Mouse (Mus musculus) lung, embryonic 16.5 days (tissue): ENCODE results near the gene Camk1g. TPM values are rescaled to one million over a fixed set of nuclear protein-coding genes. Genes with fewer than 3 reads are reported as not detected.

ENCODE experiments used
- ATAC-seq: fragments of 200-750 bp; cut with Nextera tagmentation; 2 replicates; pipeline ENCODE4 v1.8.0; 2017; ENCODE audit warnings: low read depth, mild to moderate bottlenecking, moderate library complexity
- H3K27ac ChIP-seq: fragments of 300-500 bp; sonication (generic); 2 replicates; pipeline ENCODE4 v1.5.1; 2014; ENCODE audit warnings: mild to moderate bottlenecking, control low read depth, low read length
- H3K27me3 ChIP-seq: fragments of 300-500 bp; sonication (generic); 2 replicates; pipeline ENCODE4 v1.6.1; 2014; ENCODE audit warnings: low read depth, low read length, mixed read lengths; ENCODE audit not compliant: control insufficient read depth, insufficient read depth
- H3K36me3 ChIP-seq: fragments of 300-500 bp; sonication (generic); 2 replicates; pipeline ENCODE4 v1.6.1; 2014; ENCODE audit warnings: low read length; ENCODE audit not compliant: control insufficient read depth, insufficient read depth
- H3K4me1 ChIP-seq: fragments of 300-500 bp; sonication (generic); replicated peaks from 2 replicates; pipeline ENCODE4 v1.6.1; 2014; ENCODE audit warnings: low read length, mixed read lengths; ENCODE audit not compliant: control insufficient read depth, insufficient read depth
- H3K4me2 ChIP-seq: fragments of 300-500 bp; sonication (generic); 2 replicates; pipeline ENCODE4 v1.6.1; 2014; ENCODE audit warnings: low read depth, low read length, control low read depth
- H3K4me3 ChIP-seq: fragments of 300-500 bp; sonication (generic); 2 replicates; pipeline ENCODE4 v1.5.1; 2014; ENCODE audit warnings: mild to moderate bottlenecking, low read length, control low read depth
- H3K9ac ChIP-seq: fragments of 300-500 bp; sonication (generic); 2 replicates; pipeline ENCODE4 v1.6.1; 2014; ENCODE audit warnings: low read length, control low read depth
- H3K9me3 ChIP-seq: fragments of 300-500 bp; sonication (generic); 2 replicates; pipeline ENCODE4 v1.6.1; 2016; ENCODE audit warnings: low read length; ENCODE audit not compliant: control insufficient read depth
- WGBS: fragments of 180-500 bp; shearing (Covaris S2); extraction: QIAGEN DNeasy Blood & Tissue Kit; methylation state at CpG from one replicate; pipeline ENCODE4 v1.1.7; 2014; 5-methylcytosine and 5-hydroxymethylcytosine counted together
- polyA plus RNA-seq: library from polyadenylated mRNA; unstranded; fragments of >200 nt; fragmentation: Nextera tagmentation; extraction: Ambion mirVana; gene quantifications from 2 replicates; pipeline ENCODE4 v1.2.1, GENCODE M21; 2015

Camk1g gene
- polyA plus RNA-seq, 1 experiment from 2014 or later, result 43.2 TPM

DNA sequence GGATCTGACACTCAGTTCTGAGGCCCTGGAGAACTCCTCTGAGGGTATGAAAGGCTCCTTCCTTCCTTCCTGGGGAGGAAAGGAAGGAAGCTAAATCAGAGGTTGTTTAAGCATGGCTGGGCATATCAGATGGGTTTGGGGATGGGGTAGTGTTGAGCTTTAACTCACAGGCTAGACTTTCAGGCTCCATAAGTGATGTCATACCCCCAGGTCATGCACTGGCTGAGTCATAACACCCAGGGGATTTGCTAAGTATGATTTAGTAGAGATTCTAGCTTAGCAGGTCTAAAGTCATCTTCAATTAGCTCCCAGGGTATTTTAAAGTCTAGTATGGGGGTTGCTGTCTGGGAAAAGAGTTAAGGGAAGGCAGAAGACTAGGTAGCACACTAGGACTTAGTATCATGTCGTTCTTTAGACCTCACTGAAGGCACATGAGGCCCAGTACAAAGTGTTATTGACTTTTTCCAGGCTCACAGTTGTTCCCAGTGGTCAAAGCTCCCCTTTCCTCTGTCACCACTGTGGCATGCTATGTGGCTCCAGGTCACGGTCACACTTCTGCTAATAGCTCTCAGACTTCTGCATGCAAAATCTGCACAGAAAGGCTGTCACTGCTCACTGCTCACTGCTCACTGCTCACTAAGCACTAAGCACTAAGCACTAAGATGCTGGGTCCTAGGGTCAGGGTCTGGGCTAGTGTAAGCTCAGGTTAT is 28.8 kb upstream of the Camk1g start:
- Histone ChIP-seq H3K4me2 (no peak overlapping the region), H3K9me3 (no peaks in the 10 kb centered on the region), H3K9ac (no peak overlapping the region), H3K36me3 (no peaks in the 10 kb centered on the region), H3K27ac (no peak overlapping the region), H3K27me3 (no peaks in the 10 kb centered on the region), H3K4me1 (no peaks in the 10 kb centered on the region), H3K4me3 (no peak overlapping the region)
- ATAC-seq, result no peak
- WGBS, result 62% methylated on average over 2 of the region's 2 CpGs

DNA sequence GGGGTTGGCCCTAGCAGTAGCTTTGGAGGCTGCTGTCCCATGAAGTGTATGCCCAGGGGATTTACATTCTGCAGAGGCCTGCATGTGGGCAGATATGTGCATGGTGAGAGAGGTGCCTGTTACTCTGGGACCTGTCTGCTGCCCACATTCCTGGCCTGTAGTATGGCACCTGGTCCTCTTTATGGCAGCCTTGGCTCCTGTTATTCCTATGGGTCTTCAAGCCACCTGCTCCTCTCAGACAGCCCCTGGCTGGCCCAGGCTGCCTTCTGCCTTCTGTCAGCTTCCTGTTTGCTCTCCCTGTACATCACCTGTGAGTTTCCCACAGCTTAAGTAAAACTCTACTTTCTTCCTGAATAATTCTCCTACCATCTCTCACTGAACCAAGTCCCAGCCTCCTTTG is 27.0 kb upstream of the Camk1g start:
- no peak overlapping the region for H3K9ac ChIP-seq
- H3K27me3 ChIP-seq, result no peaks in the 10 kb centered on the region
- no peak overlapping the region for H3K4me2 ChIP-seq
- H3K27ac ChIP-seq, result no peak overlapping the region
- ATAC-seq, result no peak
- no peaks in the 10 kb centered on the region for H3K36me3 ChIP-seq
- no peaks in the 10 kb centered on the region for H3K4me1 ChIP-seq
- no peaks in the 10 kb centered on the region for H3K9me3 ChIP-seq
- H3K4me3 ChIP-seq, result no peak overlapping the region

DNA sequence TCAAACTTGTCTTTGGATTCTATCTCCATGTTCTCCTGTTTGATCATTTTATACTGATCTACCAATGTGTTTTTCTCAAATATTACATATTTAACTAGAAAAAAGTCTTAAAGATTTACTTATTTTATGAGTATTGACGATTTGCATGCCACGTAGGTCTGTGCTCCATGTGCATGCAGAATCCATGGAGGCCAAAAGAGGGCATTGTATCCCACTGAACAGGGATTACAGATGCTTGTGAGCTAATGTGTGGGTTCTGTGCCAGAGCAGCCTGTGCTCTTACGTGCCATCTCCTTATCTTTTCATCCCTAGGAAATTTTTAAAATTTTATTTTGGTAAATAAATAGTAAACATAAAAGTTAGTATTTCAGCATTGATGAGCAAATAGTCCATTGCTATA is 22.2 kb upstream of the Camk1g start:
- no peaks in the 10 kb centered on the region for H3K36me3 ChIP-seq

DNA sequence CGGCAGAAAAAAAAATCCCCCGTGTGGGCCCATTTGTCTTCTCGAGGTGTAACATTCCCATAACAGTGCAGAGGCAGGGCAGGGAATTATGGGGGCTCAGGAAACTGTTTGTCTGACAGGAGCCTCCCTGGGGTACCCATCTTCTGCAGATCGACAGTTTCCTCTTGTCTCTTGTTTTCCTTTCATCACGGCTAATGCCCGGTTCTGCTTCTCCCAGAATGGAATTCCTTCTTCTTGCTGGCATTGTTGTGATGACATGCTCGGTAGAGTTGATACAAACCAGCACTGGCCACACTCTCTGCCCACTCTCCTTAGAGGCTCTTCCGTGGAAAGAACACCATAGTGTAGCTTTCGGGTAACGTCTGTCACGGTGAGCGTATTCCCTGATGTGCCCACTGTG is 19.9 kb upstream of the Camk1g start:
- H3K4me2 ChIP-seq, result no peak overlapping the region

More for the DNA sequence above, 22.2 kb upstream of the Camk1g start:
- H3K9me3 ChIP-seq, result no peaks in the 10 kb centered on the region
- no peak for ATAC-seq
- no peak overlapping the region for H3K4me2 ChIP-seq
- no peak overlapping the region for H3K27ac ChIP-seq
- H3K4me3 ChIP-seq, result no peak overlapping the region
- no peak overlapping the region for H3K9ac ChIP-seq
- WGBS, result 84% methylated on average over 3 of the region's 3 CpGs
- no peaks in the 10 kb centered on the region; the same call in 1 of the 2 replicates for H3K27me3 ChIP-seq
- peaks cover 16% of the 10 kb centered on the region for H3K4me1 ChIP-seq

DNA sequence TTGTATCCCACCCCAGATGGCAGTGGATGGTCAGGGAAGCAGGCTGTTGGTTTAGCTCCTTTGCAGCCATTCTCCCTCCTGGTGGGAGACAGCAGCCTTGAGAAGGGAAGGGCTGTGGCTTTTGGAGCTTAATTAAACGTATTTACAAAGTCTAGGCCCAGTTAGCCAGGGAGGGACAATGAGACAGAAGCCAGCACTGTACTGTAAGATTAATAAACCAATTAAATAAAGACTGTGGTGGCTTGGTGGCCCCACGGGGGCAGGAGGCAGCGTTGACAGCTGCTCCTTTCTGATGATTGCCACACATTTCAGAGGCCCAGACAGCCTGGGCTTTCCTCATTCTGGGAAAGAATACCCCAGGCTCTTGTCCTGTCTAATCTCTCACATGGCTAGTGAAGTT is 19.4 kb upstream of the Camk1g start:
- H3K9me3 ChIP-seq, result no peaks in the 10 kb centered on the region
- no peak overlapping the region for H3K4me3 ChIP-seq
- H3K9ac ChIP-seq, result no peak overlapping the region
- H3K4me2 ChIP-seq, result no peak overlapping the region
- H3K36me3 ChIP-seq, result no peaks in the 10 kb centered on the region
- no peak for ATAC-seq
- H3K4me1 ChIP-seq, result peaks cover 26% of the 10 kb centered on the region
- no peaks in the 10 kb centered on the region; the same call in 1 of the 2 replicates for H3K27me3 ChIP-seq
- WGBS, result 23% methylated on average over 3 of the region's 3 CpGs
- no peak overlapping the region for H3K27ac ChIP-seq

More for the DNA sequence above, 19.9 kb upstream of the Camk1g start:
- Histone ChIP-seq H3K4me3 (no peak overlapping the region), H3K4me1 (peaks cover 26% of the 10 kb centered on the region), H3K27me3 (no peaks in the 10 kb centered on the region; the same call in 1 of the 2 replicates), H3K9ac (no peak overlapping the region), H3K9me3 (no peaks in the 10 kb centered on the region), H3K36me3 (no peaks in the 10 kb centered on the region), H3K27ac (no peak overlapping the region)
- ATAC-seq, result no peak
- 57% methylated on average over 12 of the region's 12 CpGs for WGBS

DNA sequence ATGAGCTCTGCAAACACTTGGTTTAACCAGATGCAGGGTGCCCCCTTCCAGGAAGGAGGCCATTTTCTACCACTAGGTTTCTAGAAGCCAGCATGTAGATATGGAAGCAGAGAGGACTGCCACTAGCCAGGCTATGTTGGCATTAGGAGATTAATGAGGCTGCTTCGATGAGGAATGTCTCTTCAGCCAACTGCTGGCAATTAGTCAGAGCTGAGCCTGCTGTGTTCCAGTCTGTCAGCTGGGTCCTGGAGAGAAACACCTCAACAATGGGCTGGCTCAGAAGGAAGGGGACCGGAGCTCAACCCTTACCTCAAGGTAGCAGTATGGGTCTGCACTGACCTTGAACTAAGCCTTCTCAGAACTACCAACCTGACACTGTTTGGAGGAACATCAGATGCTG is 17.1 kb upstream of the Camk1g start:
- no peaks in the 10 kb centered on the region for H3K36me3 ChIP-seq
- H3K27me3 ChIP-seq, result no peaks in the 10 kb centered on the region; the same call in 1 of the 2 replicates
- H3K4me1 ChIP-seq, result peaks cover 32% of the 10 kb centered on the region
- no peaks in the 10 kb centered on the region for H3K9me3 ChIP-seq
- no peak overlapping the region for H3K27ac ChIP-seq
- H3K4me3 ChIP-seq, result no peak overlapping the region
- WGBS, result 32% methylated on average over 2 of the region's 2 CpGs
- no peak overlapping the region for H3K9ac ChIP-seq
- ATAC-seq, result no peak
- no peak overlapping the region for H3K4me2 ChIP-seq

DNA sequence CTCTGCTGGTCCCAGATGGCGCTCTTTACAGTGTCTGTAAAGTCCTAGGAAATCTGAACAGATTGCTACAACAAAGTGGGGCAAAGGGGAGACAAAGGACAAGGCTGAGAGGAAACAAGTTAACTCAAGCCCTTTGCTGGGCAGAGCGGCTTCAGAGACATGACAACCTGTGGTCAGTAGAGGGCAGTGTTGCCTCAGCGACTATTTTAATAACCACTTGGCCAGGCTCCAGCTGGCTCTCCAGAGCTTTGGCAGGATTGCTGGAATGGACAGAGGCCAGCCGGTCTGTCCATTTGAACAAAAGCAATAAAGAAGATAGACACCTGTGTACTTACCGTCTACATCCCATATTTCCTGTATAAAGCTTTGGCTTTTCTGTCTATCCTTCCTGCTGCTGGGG is 16.0 kb upstream of the Camk1g start:
- peak; percentile 41; the same call in 1 of the 2 replicates for ATAC-seq
- peaks cover 39% of the 10 kb centered on the region for H3K4me1 ChIP-seq
- H3K4me2 ChIP-seq, result 0 out of 2 replicates have a peak overlapping the region, but pooled peaks have one; percentile 13
- H3K36me3 ChIP-seq, result no peaks in the 10 kb centered on the region
- 0% methylated on average over 5 of the region's 5 CpGs for WGBS
- no peak overlapping the region for H3K4me3 ChIP-seq
- H3K27ac ChIP-seq, result no peak overlapping the region; the same call in 1 of the 2 replicates
- no peaks in the 10 kb centered on the region for H3K9me3 ChIP-seq
- H3K9ac ChIP-seq, result no peak overlapping the region
- H3K27me3 ChIP-seq, result no peaks in the 10 kb centered on the region; the same call in 1 of the 2 replicates

DNA sequence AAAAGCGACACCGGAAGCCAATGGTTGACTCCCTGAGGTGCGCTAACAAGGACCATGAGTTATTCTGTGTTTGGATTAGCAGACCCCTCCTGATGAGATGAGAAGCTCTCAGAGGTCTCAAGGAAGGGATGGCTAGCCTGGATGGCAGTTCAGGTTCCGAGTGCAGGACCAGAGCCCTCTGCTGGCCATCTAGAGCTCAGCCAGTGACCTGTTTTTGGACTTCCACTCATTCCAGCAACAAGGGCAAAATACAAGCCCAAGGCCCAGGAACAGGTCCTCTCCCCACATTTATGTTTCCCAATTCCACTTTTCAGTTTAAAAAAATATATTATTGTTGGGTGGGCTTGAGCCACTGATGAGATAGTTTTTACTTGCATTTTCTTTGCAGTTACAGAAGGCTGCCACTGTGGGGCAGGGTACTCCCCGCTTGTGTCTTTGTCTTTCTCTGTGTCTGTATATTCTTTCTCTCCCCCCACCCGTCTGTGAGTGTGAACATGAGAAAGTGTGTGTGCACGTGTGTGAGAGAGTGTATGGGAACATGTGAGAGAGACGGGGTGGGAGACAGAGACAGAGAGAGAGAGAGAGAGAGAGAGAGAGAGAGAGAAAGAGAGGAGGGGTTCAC is 12.9 kb upstream of the Camk1g start:
- Histone ChIP-seq H3K4me2 (peak overlapping the region; percentile 72), H3K27ac (peak overlapping the region; percentile 14; the same call in 1 of the 2 replicates), H3K27me3 (no peaks in the 10 kb centered on the region; the same call in 1 of the 2 replicates), H3K4me1 (peaks cover 24% of the 10 kb centered on the region), H3K4me3 (peak overlapping the region; percentile 46), H3K9ac (peak overlapping the region; percentile 72), H3K9me3 (no peaks in the 10 kb centered on the region), H3K36me3 (no peaks in the 10 kb centered on the region)
- ATAC-seq, result peak; percentile 63
- 3% methylated on average over 8 of the region's 8 CpGs for WGBS

DNA sequence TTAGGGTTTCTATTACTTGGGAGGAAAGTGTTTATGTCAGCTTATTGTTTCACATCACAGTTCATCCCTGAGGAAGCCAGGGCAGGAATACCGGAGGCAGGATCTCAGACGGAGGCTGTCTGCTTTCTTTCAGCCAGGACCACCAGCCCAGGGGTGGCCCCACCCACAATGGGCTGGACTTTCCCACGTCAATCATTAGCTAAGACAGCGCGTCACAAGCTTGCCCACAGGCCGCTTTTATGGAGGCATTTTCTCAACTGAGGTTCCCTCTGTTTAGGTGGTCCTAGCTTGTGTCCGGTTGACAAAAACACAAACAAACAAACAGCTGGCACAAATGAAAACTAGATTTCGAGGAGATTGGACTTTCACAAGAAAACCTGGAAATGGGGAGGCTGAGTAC is 12.3 kb upstream of the Camk1g start:
- 1% methylated on average over 8 of the region's 8 CpGs for WGBS
- peak overlapping the region; percentile 14; the same call in 1 of the 2 replicates for H3K27ac ChIP-seq

More for the DNA sequence above, 12.3 kb upstream of the Camk1g start:
- peak overlapping the region; percentile 72 for H3K9ac ChIP-seq
- peak; percentile 84 for ATAC-seq
- H3K9me3 ChIP-seq, result no peaks in the 10 kb centered on the region
- H3K36me3 ChIP-seq, result no peaks in the 10 kb centered on the region
- H3K27me3 ChIP-seq, result no peaks in the 10 kb centered on the region; the same call in 1 of the 2 replicates
- H3K4me2 ChIP-seq, result peak overlapping the region; percentile 72
- H3K4me1 ChIP-seq, result peaks cover 24% of the 10 kb centered on the region
- H3K4me3 ChIP-seq, result peak overlapping the region; percentile 46
